Mouse (Mus musculus): ENCODE data around the gene Pphln1. TPM values are rescaled to one million over a fixed set of nuclear protein-coding genes. Genes with fewer than 3 reads are reported as not detected.

Gene Pphln1
- polyA plus RNA-seq, 1 experiment from 2014 or later = 42.6 TPM

- no peak for ATAC-seq (ENCODE audit: low read depth)
- Histone ChIP-seq H3K27ac (ENCODE audit: low read length) (no peak overlapping the region), H3K36me3 (ENCODE audit: control insufficient read depth, insufficient read depth, low read length) (peaks cover 5% of the 10 kb centered on the region), H3K9me3 (ENCODE audit: control insufficient read depth, low read length) (no peaks in the 10 kb centered on the region), H3K9ac (ENCODE audit: low read length) (no peak overlapping the region), H3K4me2 (ENCODE audit: low read depth, low read length) (no peak overlapping the region), H3K4me1 (replicated peaks; ENCODE audit: control insufficient read depth, insufficient read depth, low read length) (no peaks in the 10 kb centered on the region), H3K4me3 (ENCODE audit: low read length) (no peak overlapping the region), H3K27me3 (ENCODE audit: control insufficient read depth, insufficient read depth, low read depth, low read length) (no peaks in the 10 kb centered on the region)
- WGBS = 51% methylated on average over 6 of the region's 6 CpGs
Measured at GRCm38 (mm10) chr15:93416300-93416699, 18.1 kb downstream of the Pphln1 start.

- H3K9ac ChIP-seq (ENCODE audit: low read length) = no peak overlapping the region
- no peak overlapping the region for H3K4me3 ChIP-seq (ENCODE audit: low read length)
- no peaks in the 10 kb centered on the region for H3K4me1 ChIP-seq (replicated peaks; ENCODE audit: control insufficient read depth, insufficient read depth, low read length)
- H3K27me3 ChIP-seq (ENCODE audit: control insufficient read depth, insufficient read depth, low read depth, low read length) = no peaks in the 10 kb centered on the region
- no peak overlapping the region for H3K4me2 ChIP-seq (ENCODE audit: low read depth, low read length)
- H3K27ac ChIP-seq (ENCODE audit: low read length) = no peak overlapping the region
- H3K36me3 ChIP-seq (ENCODE audit: control insufficient read depth, insufficient read depth, low read length) = 0 out of 2 replicates have a peak, but pooled peaks cover 5% of the 10 kb centered on the region
- no peak for ATAC-seq (ENCODE audit: low read depth)
- 71% methylated on average over 7 of the region's 7 CpGs for WGBS
- no peaks in the 10 kb centered on the region for H3K9me3 ChIP-seq (ENCODE audit: control insufficient read depth, low read length)
Measured at GRCm38 (mm10) chr15:93420596-93420995, 22.4 kb downstream of the Pphln1 start.

- Histone ChIP-seq H3K4me2 (ENCODE audit: low read depth, low read length) (no peak overlapping the region), H3K4me1 (replicated peaks; ENCODE audit: control insufficient read depth, insufficient read depth, low read length) (no peaks in the 10 kb centered on the region), H3K36me3 (ENCODE audit: control insufficient read depth, insufficient read depth, low read length) (0 out of 2 replicates have a peak, but pooled peaks cover 5% of the 10 kb centered on the region)
Measured at GRCm38 (mm10) chr15:93422537-93422936, 24.4 kb downstream of the Pphln1 start.

GRCm38 (mm10) chr15:93433811-93434210 lies 35.7 kb downstream of the Pphln1 start:
- ATAC-seq (ENCODE audit: low read depth) = peak; percentile 38; the same call in 1 of the 2 replicates
- no peaks in the 10 kb centered on the region for H3K9me3 ChIP-seq (ENCODE audit: control insufficient read depth, low read length)
- no peak overlapping the region for H3K4me3 ChIP-seq (ENCODE audit: low read length)
- no peak overlapping the region for H3K27ac ChIP-seq (ENCODE audit: low read length)
- 35% methylated on average over 11 of the region's 11 CpGs for WGBS
- no peak overlapping the region for H3K4me2 ChIP-seq (ENCODE audit: low read depth, low read length)
- no peak overlapping the region for H3K9ac ChIP-seq (ENCODE audit: low read length)
- H3K4me1 ChIP-seq (replicated peaks; ENCODE audit: control insufficient read depth, insufficient read depth, low read length) = no peaks in the 10 kb centered on the region
- H3K36me3 ChIP-seq (ENCODE audit: control insufficient read depth, insufficient read depth, low read length) = 0 out of 2 replicates have a peak, but pooled peaks cover 4% of the 10 kb centered on the region
- H3K27me3 ChIP-seq (ENCODE audit: control insufficient read depth, insufficient read depth, low read depth, low read length) = no peaks in the 10 kb centered on the region

More at GRCm38 (mm10) chr15:93422537-93422936, 24.4 kb downstream of the Pphln1 start:
- H3K4me3 ChIP-seq (ENCODE audit: low read length) = no peak overlapping the region
- H3K27me3 ChIP-seq (ENCODE audit: control insufficient read depth, insufficient read depth, low read depth, low read length) = no peaks in the 10 kb centered on the region
- H3K27ac ChIP-seq (ENCODE audit: low read length) = no peak overlapping the region
- 92% methylated on average over 1 of the region's 1 CpGs for WGBS
- no peaks in the 10 kb centered on the region for H3K9me3 ChIP-seq (ENCODE audit: control insufficient read depth, low read length)
- ATAC-seq (ENCODE audit: low read depth) = no peak
- H3K9ac ChIP-seq (ENCODE audit: low read length) = no peak overlapping the region

GRCm38 (mm10) chr15:93435998-93436397 lies 37.8 kb downstream of the Pphln1 start:
- Histone ChIP-seq H3K9me3 (ENCODE audit: control insufficient read depth, low read length) (no peaks in the 10 kb centered on the region), H3K36me3 (ENCODE audit: control insufficient read depth, insufficient read depth, low read length) (0 out of 2 replicates have a peak, but pooled peaks cover 4% of the 10 kb centered on the region), H3K4me3 (ENCODE audit: low read length) (no peak overlapping the region), H3K27ac (ENCODE audit: low read length) (no peak overlapping the region), H3K4me1 (replicated peaks; ENCODE audit: control insufficient read depth, insufficient read depth, low read length) (no peaks in the 10 kb centered on the region), H3K4me2 (ENCODE audit: low read depth, low read length) (no peak overlapping the region), H3K9ac (ENCODE audit: low read length) (no peak overlapping the region), H3K27me3 (ENCODE audit: control insufficient read depth, insufficient read depth, low read depth, low read length) (no peaks in the 10 kb centered on the region)
- 79% methylated on average over 12 of the region's 12 CpGs for WGBS
- no peak for ATAC-seq (ENCODE audit: low read depth)

- no peak overlapping the region for H3K9ac ChIP-seq (ENCODE audit: low read length)
- no peaks in the 10 kb centered on the region for H3K27me3 ChIP-seq (ENCODE audit: control insufficient read depth, insufficient read depth, low read depth, low read length)
- no peak overlapping the region for H3K4me2 ChIP-seq (ENCODE audit: low read depth, low read length)
- no peaks in the 10 kb centered on the region for H3K4me1 ChIP-seq (replicated peaks; ENCODE audit: control insufficient read depth, insufficient read depth, low read length)
- no peak overlapping the region for H3K4me3 ChIP-seq (ENCODE audit: low read length)
- peak; percentile 38; the same call in 1 of the 2 replicates for ATAC-seq (ENCODE audit: low read depth)
- peaks cover 12% of the 10 kb centered on the region for H3K36me3 ChIP-seq (ENCODE audit: control insufficient read depth, insufficient read depth, low read length)
- WGBS = 39% methylated on average over 5 of the region's 5 CpGs
- no peak overlapping the region for H3K27ac ChIP-seq (ENCODE audit: low read length)
- H3K9me3 ChIP-seq (ENCODE audit: control insufficient read depth, low read length) = peaks cover 2% of the 10 kb centered on the region; the same call in 1 of the 2 replicates
Measured at GRCm38 (mm10) chr15:93438663-93439062, 40.5 kb downstream of the Pphln1 start.

- Histone ChIP-seq H3K36me3 (ENCODE audit: control insufficient read depth, insufficient read depth, low read length) (peaks cover 14% of the 10 kb centered on the region), H3K4me3 (ENCODE audit: low read length) (no peak overlapping the region), H3K9ac (ENCODE audit: low read length) (no peak overlapping the region), H3K27ac (ENCODE audit: low read length) (no peak overlapping the region), H3K27me3 (ENCODE audit: control insufficient read depth, insufficient read depth, low read depth, low read length) (no peaks in the 10 kb centered on the region), H3K4me2 (ENCODE audit: low read depth, low read length) (no peak overlapping the region), H3K4me1 (replicated peaks; ENCODE audit: control insufficient read depth, insufficient read depth, low read length) (no peaks in the 10 kb centered on the region), H3K9me3 (ENCODE audit: control insufficient read depth, low read length) (peaks cover 2% of the 10 kb centered on the region; the same call in 1 of the 2 replicates)
- 87% methylated on average over 4 of the region's 4 CpGs for WGBS
- ATAC-seq (ENCODE audit: low read depth) = no peak
Measured at GRCm38 (mm10) chr15:93442271-93442670, 44.1 kb downstream of the Pphln1 start.

- no peak overlapping the region for H3K4me3 ChIP-seq (ENCODE audit: low read length)
- H3K36me3 ChIP-seq (ENCODE audit: control insufficient read depth, insufficient read depth, low read length) = peaks cover 14% of the 10 kb centered on the region
- peaks cover 2% of the 10 kb centered on the region; the same call in 1 of the 2 replicates for H3K9me3 ChIP-seq (ENCODE audit: control insufficient read depth, low read length)
- no peak overlapping the region for H3K9ac ChIP-seq (ENCODE audit: low read length)
- no peak overlapping the region for H3K27ac ChIP-seq (ENCODE audit: low read length)
- H3K4me2 ChIP-seq (ENCODE audit: low read depth, low read length) = no peak overlapping the region
- H3K4me1 ChIP-seq (replicated peaks; ENCODE audit: control insufficient read depth, insufficient read depth, low read length) = no peaks in the 10 kb centered on the region
- WGBS = 79% methylated on average over 6 of the region's 6 CpGs
- ATAC-seq (ENCODE audit: low read depth) = no peak
- no peaks in the 10 kb centered on the region for H3K27me3 ChIP-seq (ENCODE audit: control insufficient read depth, insufficient read depth, low read depth, low read length)
Measured at GRCm38 (mm10) chr15:93443676-93444075, 45.5 kb downstream of the Pphln1 start.

GRCm38 (mm10) chr15:93448862-93449261 lies 50.7 kb downstream of the Pphln1 start:
- H3K9me3 ChIP-seq (ENCODE audit: control insufficient read depth, low read length) = no peaks in the 10 kb centered on the region
- H3K27ac ChIP-seq (ENCODE audit: low read length) = no peak overlapping the region; the same call in 1 of the 2 replicates
- ATAC-seq (ENCODE audit: low read depth) = peak; percentile 54; the same call in 1 of the 2 replicates
- H3K9ac ChIP-seq (ENCODE audit: low read length) = no peak overlapping the region
- H3K27me3 ChIP-seq (ENCODE audit: control insufficient read depth, insufficient read depth, low read depth, low read length) = no peaks in the 10 kb centered on the region
- no peak overlapping the region for H3K4me2 ChIP-seq (ENCODE audit: low read depth, low read length)
- WGBS = 72% methylated on average over 3 of the region's 3 CpGs
- H3K4me1 ChIP-seq (replicated peaks; ENCODE audit: control insufficient read depth, insufficient read depth, low read length) = no peaks in the 10 kb centered on the region
- 0 out of 2 replicates have a peak, but pooled peaks cover 2% of the 10 kb centered on the region for H3K36me3 ChIP-seq (ENCODE audit: control insufficient read depth, insufficient read depth, low read length)
- no peak overlapping the region for H3K4me3 ChIP-seq (ENCODE audit: low read length)
